Mouse (Mus musculus): ENCODE measurements at regions not wholly inside any gene's neighbourhood (a gene's known extent, or its start where the extent isn't known, plus 50 kb on each side); places are given as distances from the start of the nearest gene placed in this dataset.

DNA sequence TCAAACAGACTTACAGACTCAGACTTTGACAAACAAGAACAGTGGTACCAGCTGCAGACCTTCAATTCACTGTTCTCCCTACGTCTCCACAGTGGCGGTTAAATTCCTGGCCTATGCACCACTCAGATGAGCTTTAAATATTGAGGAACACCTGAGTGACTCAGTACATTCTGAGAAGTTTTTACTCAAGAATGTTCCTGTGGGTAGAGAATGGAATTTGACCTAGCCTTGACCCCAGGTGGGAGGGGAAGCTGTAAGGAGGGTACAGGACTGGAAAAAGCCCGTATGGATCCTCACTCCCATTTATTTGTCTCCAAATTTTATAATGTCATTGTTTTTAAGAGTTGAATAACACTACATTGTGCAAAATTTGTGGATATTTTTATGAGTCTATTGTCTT lies 5529.4 kb downstream of the 9330182O14Rik start:
- Histone ChIP-seq H3K36me3 (ENCODE audit: control insufficient read depth in 1 of 2, insufficient read depth in 2 of 2, low read length in 2 of 2) (no peaks in the 10 kb centered on the region), H3K9ac (ENCODE audit: control insufficient read depth, low read depth, low read length, poor library complexity, severe bottlenecking) (no peak overlapping the region), H3K79me2 (ENCODE audit: control insufficient read depth, insufficient read depth, low read length, poor library complexity) (no peaks in the 10 kb centered on the region), H3K9me3 (replicated peaks; ENCODE audit: insufficient read depth, low read length) (no peaks in the 10 kb centered on the region), H3K27me3 (ENCODE audit: control insufficient read depth in 1 of 2, insufficient read depth in 2 of 2, low read length in 2 of 2) (no peaks in the 10 kb centered on the region), H3K4me1 (ENCODE audit: control insufficient read depth in 1 of 2, insufficient read depth in 2 of 2, low read length in 2 of 2) (no peaks in the 10 kb centered on the region), H3K4me3 (ENCODE audit: control insufficient read depth in 1 of 2, insufficient read depth in 1 of 2, low read depth in 2 of 2, low read length in 2 of 2) (no peak overlapping the region), H3K27ac (ENCODE audit: control insufficient read depth, low read depth, low read length) (no peak overlapping the region)
- no peak for DNase-seq (ENCODE audit: low read depth, low spot score)
- TF ChIP-seq POLR2A (IDR thresholded peaks at IDR 0.05; ENCODE audit: control insufficient read depth in 1 of 2, insufficient read depth in 1 of 2, low read depth in 1 of 2, low read length in 2 of 2, poor library complexity in 1 of 2) (no peak), POLR2AphosphoS2 (IDR thresholded peaks at IDR 0.05; ENCODE audit: low read length) (no peak), RCOR1 (IDR thresholded peaks at IDR 0.05; ENCODE audit: low read depth, low read length) (no peak), GABPA (IDR thresholded peaks at IDR 0.05; ENCODE audit: low read depth, low read length) (no peak)

DNA sequence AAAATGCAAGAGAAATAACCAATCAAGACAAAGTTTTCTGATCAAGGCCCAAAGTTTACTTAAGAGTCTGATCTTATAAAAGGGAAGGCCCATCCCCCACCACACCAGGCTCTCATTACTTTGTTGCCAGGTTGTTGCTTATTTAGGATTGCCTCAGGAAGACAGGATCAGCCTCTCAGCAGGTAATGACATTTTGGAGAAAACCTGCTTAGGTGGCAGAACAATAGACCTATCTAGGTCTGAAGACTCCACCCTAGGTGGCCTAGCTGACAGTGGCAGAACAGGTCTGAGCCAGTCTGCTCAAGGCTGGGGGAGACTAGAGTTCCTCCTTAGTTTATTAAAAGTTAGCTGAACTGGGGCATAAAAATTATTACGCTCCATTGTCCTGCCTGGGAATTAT lies 5555.3 kb downstream of the 9330182O14Rik start:
- H3K4me1 ChIP-seq (ENCODE audit: control insufficient read depth in 1 of 2, insufficient read depth in 2 of 2, low read length in 2 of 2) = no peaks in the 10 kb centered on the region
- H3K4me3 ChIP-seq (ENCODE audit: control insufficient read depth in 1 of 2, insufficient read depth in 1 of 2, low read depth in 2 of 2, low read length in 2 of 2) = no peak overlapping the region
- no peaks in the 10 kb centered on the region for H3K27me3 ChIP-seq (ENCODE audit: control insufficient read depth in 1 of 2, insufficient read depth in 2 of 2, low read length in 2 of 2)
- no peak overlapping the region for H3K27ac ChIP-seq (ENCODE audit: control insufficient read depth, low read depth, low read length)
- no peak for DNase-seq (ENCODE audit: low read depth, low spot score)
- TF ChIP-seq USF2 (IDR thresholded peaks at IDR 0.05; ENCODE audit: borderline replicate concordance in 1 of 2, insufficient read depth in 1 of 2, low read depth in 1 of 2, low read length in 2 of 2) (no peak), POLR2AphosphoS5 (IDR thresholded peaks at IDR 0.05; ENCODE audit: borderline replicate concordance, low read depth, low read length) (no peak), TCF12 (IDR thresholded peaks at IDR 0.05; ENCODE audit: low read depth, low read length) (no peak), ZNF384 (IDR thresholded peaks at IDR 0.05; ENCODE audit: low read depth, low read length) (no peak), RCOR1 (IDR thresholded peaks at IDR 0.05; ENCODE audit: low read depth, low read length) (no peak), MAFK (IDR thresholded peaks at IDR 0.05; ENCODE audit: borderline replicate concordance, low read depth, low read length) (no peak), POLR2AphosphoS2 (IDR thresholded peaks at IDR 0.05; ENCODE audit: low read length) (no peak), ETS1 (IDR thresholded peaks at IDR 0.05; ENCODE audit: low read depth, low read length) (no peak), ZKSCAN1 (IDR thresholded peaks at IDR 0.05; ENCODE audit: low read depth, low read length) (no peak), MYC (IDR thresholded peaks at IDR 0.05; ENCODE audit: low read depth, low read length) (no peak), TBP (IDR thresholded peaks at IDR 0.05; ENCODE audit: low read depth, low read length) (no peak), ZMIZ1 (IDR thresholded peaks at IDR 0.05; ENCODE audit: low read depth, low read length) (no peak), CHD2 (IDR thresholded peaks at IDR 0.05; ENCODE audit: low read length) (no peak), ZC3H11A (IDR thresholded peaks at IDR 0.05; ENCODE audit: low read depth, low read length) (no peak), NRF1 (IDR thresholded peaks at IDR 0.05; ENCODE audit: insufficient read depth, low read depth, low read length, poor library complexity, severe bottlenecking) (no peak), UBTF (IDR thresholded peaks at IDR 0.05; ENCODE audit: borderline replicate concordance, insufficient read depth, low read depth, low read length) (no peak), POLR2A (IDR thresholded peaks at IDR 0.05; ENCODE audit: control insufficient read depth in 1 of 2, insufficient read depth in 1 of 2, low read depth in 1 of 2, low read length in 2 of 2, poor library complexity in 1 of 2) (no peak), BHLHE40 (IDR thresholded peaks at IDR 0.05; ENCODE audit: borderline replicate concordance, low read depth, low read length) (no peak), SMC3 (IDR thresholded peaks at IDR 0.05; ENCODE audit: low read depth, low read length) (no peak), MEF2A (IDR thresholded peaks at IDR 0.05; ENCODE audit: extremely low read depth, insufficient replicate concordance, low read depth, low read length, poor library complexity, severe bottlenecking) (no peak)
- H3K9ac ChIP-seq (ENCODE audit: control insufficient read depth, low read depth, low read length, poor library complexity, severe bottlenecking) = no peak overlapping the region
- H3K36me3 ChIP-seq (ENCODE audit: control insufficient read depth in 1 of 2, insufficient read depth in 2 of 2, low read length in 2 of 2) = no peaks in the 10 kb centered on the region
- H3K9me3 ChIP-seq (replicated peaks; ENCODE audit: insufficient read depth, low read length) = no peaks in the 10 kb centered on the region
- H3K79me2 ChIP-seq (ENCODE audit: control insufficient read depth, insufficient read depth, low read length, poor library complexity) = no peaks in the 10 kb centered on the region

All from MEL (cell line).